Mouse (Mus musculus) layer of hippocampus, postnatal 14 days (tissue): Measurements from ENCODE around the gene Nlrp4e. TPM values are rescaled to one million over a fixed set of nuclear protein-coding genes. Genes with fewer than 3 reads are reported as not detected.
"Not testable (repeated sequence)": the region's sequence is repeated elsewhere in the genome, so short reads cannot be mapped to it uniquely, and the experiment has no call there.

Experiments
- DNase-seq, 2 experiments: peaks; one replicate each; pipeline ENCODE4 v3.0.0; 2021 to 2022; ENCODE audit warnings: low spot score in 2 of 2, mixed read lengths in 1 of 2
- long read RNA-seq, 2 experiments: library from polyadenylated mRNA; stranded (forward); transcript quantifications; one replicate each; pipeline ENCODE4 v2.0.0; 2021
- microRNA-seq, 2 experiments: library from miRNA; unstranded; fragments of <30 nt; microRNA quantifications; one replicate each; pipeline ENCODE4 v1.2.0; 2021
- total RNA-seq, 2 experiments: library from RNA; stranded (reverse); gene quantifications; 2 replicates each; pipeline ENCODE4 v1.2.3; 2021

Gene Nlrp4e
- total RNA-seq = not detected
- long read RNA-seq, experiment 1 = 0 reads
- long read RNA-seq, experiment 2 = 0 reads

DNA sequence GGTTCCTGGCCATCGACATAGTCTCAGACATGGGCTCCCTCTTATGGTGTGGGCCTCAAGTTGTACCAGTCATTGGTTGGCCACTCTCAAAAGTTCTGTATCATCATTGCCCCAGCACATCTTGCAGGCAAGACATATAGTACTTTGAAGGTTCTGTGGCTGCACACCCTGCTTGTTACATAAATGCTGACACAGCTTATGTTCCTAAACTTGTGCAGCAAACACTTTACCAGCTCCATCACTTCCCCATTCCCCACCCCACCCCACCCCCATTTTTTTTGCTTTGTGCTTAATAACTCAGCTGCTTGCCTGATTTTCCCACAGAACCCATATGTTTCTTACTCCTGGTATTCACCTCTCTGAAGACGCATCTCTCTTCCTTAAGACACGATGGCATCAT is at the start of gene Nlrp4e:
Gene Nlrp4e, plus strand, starts transcription at position 301 of the 400 bp plus-strand sequence.
- DNase-seq = not testable (repeated sequence)

DNA sequence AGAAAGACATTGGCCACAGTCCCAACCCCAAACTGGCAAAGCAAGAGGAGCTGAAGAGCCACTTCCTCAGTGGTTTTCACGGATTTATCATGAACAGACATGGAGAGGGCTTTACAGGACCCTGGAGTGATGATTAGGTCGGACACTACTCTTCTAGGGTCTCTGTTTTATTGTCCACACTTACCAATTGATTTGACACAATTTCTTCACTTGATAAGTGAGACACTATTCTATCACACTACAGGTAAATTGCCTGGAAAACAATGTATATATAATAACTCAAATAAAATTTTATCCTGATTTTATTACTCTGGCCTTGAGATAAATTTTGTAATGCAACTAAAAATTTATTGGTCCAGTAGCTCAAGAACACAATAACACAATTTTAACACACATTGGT is 49.4 kb upstream of the Nlrp4e start, which contains the start of gene Vmn1r166:
Gene Vmn1r166, minus strand, starts transcription at position 101 of the 400 bp plus-strand sequence.
- not testable (repeated sequence) for DNase-seq

DNA sequence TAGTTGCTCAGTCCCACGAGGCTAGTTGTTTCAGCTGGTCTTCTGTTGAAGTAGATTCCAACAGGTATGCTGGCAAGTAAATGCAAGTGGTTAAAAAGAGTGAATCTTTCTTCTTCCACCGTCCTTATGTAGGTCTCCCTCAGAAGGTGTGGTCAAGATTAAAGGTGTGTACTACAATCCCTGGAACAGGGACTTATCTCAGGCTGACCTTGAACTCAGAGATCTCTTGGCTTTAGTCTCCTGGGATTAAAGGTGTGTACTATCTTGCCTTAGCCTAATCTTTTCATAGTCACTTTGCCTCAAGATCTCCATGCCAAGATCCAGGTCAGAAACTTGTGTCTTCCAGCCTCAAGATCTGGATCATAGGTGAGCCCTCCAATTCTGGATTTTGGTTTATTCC is 22.2 kb upstream of the Nlrp4e start, which contains the start of gene Gm6902:
Gene Gm6902, minus strand, starts transcription at position 101 of the 400 bp plus-strand sequence.
- not testable (repeated sequence) for DNase-seq

DNA sequence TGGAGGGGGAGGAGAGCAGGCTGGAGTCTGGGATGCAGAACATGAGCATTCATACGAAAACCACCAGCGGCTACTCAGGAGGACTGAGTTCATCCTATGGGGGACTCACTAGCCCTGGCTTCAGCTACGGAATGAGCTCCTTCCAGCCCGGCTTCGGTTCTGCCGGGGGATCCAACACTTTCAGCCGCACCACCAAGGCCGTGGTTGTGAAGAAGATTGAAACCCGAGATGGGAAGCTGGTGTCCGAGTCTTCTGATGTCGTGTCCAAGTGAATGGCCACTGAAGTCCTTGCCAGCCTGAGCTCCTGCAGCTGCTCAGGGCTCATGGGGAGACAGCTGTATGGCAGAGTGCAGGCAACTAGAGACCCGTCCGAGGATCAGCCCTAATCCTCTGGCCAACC is 57.3 kb downstream of the Nlrp4e start:
- not testable (repeated sequence) for DNase-seq

DNA sequence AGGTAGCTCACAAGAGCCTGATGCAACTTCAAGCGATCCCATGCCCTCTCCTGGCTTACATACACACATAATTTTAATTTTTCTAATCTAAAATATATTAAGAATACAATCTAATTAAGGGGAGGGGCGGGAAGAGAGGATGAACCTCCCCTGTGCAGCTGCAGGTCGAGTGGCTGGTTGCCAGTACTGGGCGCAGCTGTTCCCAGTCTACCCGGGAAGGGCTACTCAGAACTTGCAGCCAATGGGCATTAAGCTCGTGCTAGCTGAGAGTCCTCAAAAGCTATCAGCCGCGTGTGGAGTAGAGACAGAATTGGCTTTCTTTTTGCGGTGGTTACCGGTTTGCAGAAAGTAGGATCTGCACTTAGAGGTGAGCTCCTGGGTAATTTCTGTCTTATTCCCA is 84.6 kb downstream of the Nlrp4e start, which contains the start of gene Nlrp5:
Gene Nlrp5, plus strand, starts transcription at position 301 of the 400 bp plus-strand sequence.
- DNase-seq = no peak

Small RNAs within 50 kb of the gene (microRNA-seq; reads per million reads assigned to microRNA genes)
- gene Gm25196 = 0 reads per million in 2 experiments

Other genes starting within 250 kb of the Nlrp4e start
- gene Vmn1r163, start 245.7 kb upstream of the Nlrp4e start, total RNA-seq = not detected
- not detected for gene Gm8720, start 233.7 kb upstream of the Nlrp4e start, total RNA-seq
- not detected for gene Gm10662, start 156.7 kb upstream of the Nlrp4e start, total RNA-seq
- not detected for gene Vmn1r165, start 83.9 kb upstream of the Nlrp4e start, total RNA-seq
- gene Vmn1r166, start 49.5 kb upstream of the Nlrp4e start, total RNA-seq = not detected
- not detected for gene Gm6902, start 22.3 kb upstream of the Nlrp4e start, total RNA-seq
- under 1 TPM in 1 of 2 experiments, not detected in 1; 0.14 TPM for gene Nlrp5, start 84.7 kb downstream of the Nlrp4e start, total RNA-seq
- gene Vmn1r167, start 206.0 kb downstream of the Nlrp4e start, total RNA-seq = not detected
- not detected for gene Vmn1r168, start 238.5 kb downstream of the Nlrp4e start, total RNA-seq